Mouse (Mus musculus) brain, embryonic 14.5 days (tissue): ENCODE data around the gene Kcnab3.

Experiments used
- CTCF ChIP-seq: fragments of 200-500 bp; IDR thresholded peaks from 2 replicates; pipeline ENCODE4 v1.5.1; 2012; ENCODE audit warnings: inconsistent platforms, mild to moderate bottlenecking, moderate library complexity, borderline replicate concordance; ENCODE audit not compliant: insufficient read depth, insufficient read length; ENCODE audit errors: extremely low read depth
- POLR2A ChIP-seq: fragments of 200-500 bp; IDR thresholded peaks from 2 replicates; pipeline ENCODE4 v1.6.1; 2012; ENCODE audit warnings: mild to moderate bottlenecking, inconsistent platforms, borderline replicate concordance; ENCODE audit not compliant: poor library complexity, insufficient read depth, insufficient read length, severe bottlenecking; ENCODE audit errors: extremely low read depth

- TF ChIP-seq CTCF (no peak), POLR2A (peak; percentile 54; the same call in 1 of the 2 replicates)
Observed at GRCm38 (mm10) chr11:69331929-69332405, 5.9 kb downstream of the Kcnab3 start.
